21 mouse cellular contexts compared by ENCODE assay signal in genomic region chr11:108246267-108246702, GRCm38 (mm10).
DNase-seq lines count a peak whose midpoint lies in the region; ATAC-seq and TF ChIP-seq lines count a peak whose summit lies in the region.
"Had no signal": no experiment of that assay in that cellular context is flagged by ENCODE, and none has a peak within 500 bp of the region (broad histone marks: within the 10 kb centered on the region; RNA-seq: fewer than 3 reads in every experiment).

No protein-coding gene starts in this region.

- H3K4me1 ChIP-seq in heart, embryonic 13.5 days = peaks cover 100% of the 10 kb centered on the region
- peaks cover 55% of the 10 kb centered on the region for H3K4me1 ChIP-seq in G1E (ENCODE audit: insufficient read depth, low read depth, low read length)
- peaks cover 8% of the 10 kb centered on the region for H3K4me1 ChIP-seq in hindbrain, embryonic 12.5 days

- no peaks in the 10 kb centered on the region for H3K27me3 ChIP-seq in heart, embryonic 13.5 days (replicated peaks)
- H3K27me3 ChIP-seq in G1E (ENCODE audit: insufficient read depth, low read length) = no peaks in the 10 kb centered on the region
- H3K27me3 ChIP-seq in hindbrain, embryonic 12.5 days = no peaks in the 10 kb centered on the region
- H3K27me3 ChIP-seq: embryonic facial prominence, embryonic 12.5 days; forebrain, embryonic 15.5 days; liver, embryonic 15.5 days; midbrain, embryonic 13.5 days had no signal

- DNase-seq in heart, adult 11 months = no peak
- peak; percentile 98 for DNase-seq in 416B (ENCODE audit: low read depth)
- DNase-seq in G1E (ENCODE audit: low spot score) = no peak
- DNase-seq in induced T-regulatory cell, adult 2 months (ENCODE audit: low read depth) = peak; percentile 46
- no peak for DNase-seq in gastrocnemius, postnatal 10 days
- DNase-seq: adrenal gland, postnatal 14 days; cerebellum, adult 18-20 months; left cerebral cortex, postnatal 4 days; lung, postnatal 14 days; thymus, postnatal 36 days had no signal

- no peak for TF ChIP-seq CTCF in G1E (IDR thresholded peaks at IDR 0.05; ENCODE audit: low read depth, low read length)

- H3K4me2 ChIP-seq in heart, embryonic 13.5 days = 0 out of 2 replicates have a peak overlapping the region, but pooled peaks have one; percentile 2
- no peak overlapping the region for H3K4me2 ChIP-seq in hindbrain, embryonic 12.5 days (replicated peaks)
- H3K4me2 ChIP-seq: embryonic facial prominence, embryonic 12.5 days; forebrain, embryonic 15.5 days; liver, embryonic 15.5 days; midbrain, embryonic 13.5 days had no signal

- H3K4me3 ChIP-seq in heart, embryonic 13.5 days = no peak overlapping the region
- H3K4me3 ChIP-seq in G1E (ENCODE audit: low read depth, low read length) = no peak overlapping the region
- H3K4me3 ChIP-seq in hindbrain, embryonic 12.5 days = no peak overlapping the region
- H3K4me3 ChIP-seq: embryonic facial prominence, embryonic 12.5 days; forebrain, embryonic 15.5 days; liver, embryonic 15.5 days; midbrain, embryonic 13.5 days; myocyte had no signal

- no peak for ATAC-seq in heart, embryonic 13.5 days (ENCODE audit: extremely low read depth, insufficient number of reproducible peaks, low FRiP score, low TSS enrichment)
- peak; percentile 83 for ATAC-seq in G1E (ENCODE audit: extremely low read depth, insufficient number of reproducible peaks, low FRiP score, poor library complexity, severe bottlenecking)
- no peak for ATAC-seq in monocyte, adult 5-6 weeks (replicated peaks; ENCODE audit: insufficient number of reproducible peaks, low FRiP score, low TSS enrichment, poor library complexity, severe bottlenecking)
- ATAC-seq in hindbrain, embryonic 12.5 days (ENCODE audit: low FRiP score) = no peak
- ATAC-seq: activated CD4-positive, CD25-positive, alpha-beta regulatory T cell, adult 4 months; forebrain, embryonic 15.5 days; intestine, embryonic 16.5 days; midbrain, embryonic 13.5 days had no signal

- H3K9ac ChIP-seq in heart, embryonic 13.5 days = no peak overlapping the region; the same call in 1 of the 2 replicates
- no peak overlapping the region for H3K9ac ChIP-seq in hindbrain, embryonic 12.5 days
- H3K9ac ChIP-seq: embryonic facial prominence, embryonic 12.5 days; forebrain, embryonic 15.5 days; liver, embryonic 15.5 days; midbrain, embryonic 13.5 days had no signal

- H3K36me3 ChIP-seq in heart, embryonic 13.5 days = no peaks in the 10 kb centered on the region
- no peaks in the 10 kb centered on the region for H3K36me3 ChIP-seq in G1E (replicated peaks)
- no peaks in the 10 kb centered on the region for H3K36me3 ChIP-seq in hindbrain, embryonic 12.5 days
- H3K36me3 ChIP-seq: embryonic facial prominence, embryonic 12.5 days; forebrain, embryonic 15.5 days; liver, embryonic 15.5 days; midbrain, embryonic 13.5 days had no signal

- no peaks in the 10 kb centered on the region for H3K9me3 ChIP-seq in heart, embryonic 13.5 days
- peaks cover 23% of the 10 kb centered on the region for H3K9me3 ChIP-seq in G1E (replicated peaks)
- no peaks in the 10 kb centered on the region for H3K9me3 ChIP-seq in hindbrain, embryonic 12.5 days (replicated peaks)
- H3K9me3 ChIP-seq: embryonic facial prominence, embryonic 12.5 days; forebrain, embryonic 15.5 days; liver, embryonic 15.5 days; midbrain, embryonic 13.5 days had no signal

- WGBS in heart, embryonic 13.5 days = 40% methylated on average over 4 of the region's 4 CpGs
- 80% methylated on average over 4 of the region's 4 CpGs for WGBS in hindbrain, embryonic 12.5 days

- H3K27ac ChIP-seq in heart, embryonic 13.5 days (replicated peaks) = peak overlapping the region; percentile 37
- H3K27ac ChIP-seq in hindbrain, embryonic 12.5 days = no peak overlapping the region
- H3K27ac ChIP-seq: embryonic facial prominence, embryonic 12.5 days; forebrain, embryonic 15.5 days; kidney, postnatal 0 days; liver, embryonic 15.5 days; midbrain, embryonic 13.5 days had no signal

Comparison
In these comparisons a context has a peak if more than half of its experiments do, and no peak if none do; other contexts are left out.
1. DNase-seq: peak in 416B (single experiment) and induced T-regulatory cell, adult 2 months (single experiment); none in heart, adult 11 months (single experiment), G1E (single experiment) and gastrocnemius, postnatal 10 days (single experiment).